Mouse (Mus musculus): ENCODE results near the gene Aff3. TPM values are rescaled to one million over a fixed set of nuclear protein-coding genes. Genes with fewer than 3 reads are reported as not detected.

Gene Aff3
- polyA plus RNA-seq, 1 experiment from 2014 or later = 8.5 TPM

DNA sequence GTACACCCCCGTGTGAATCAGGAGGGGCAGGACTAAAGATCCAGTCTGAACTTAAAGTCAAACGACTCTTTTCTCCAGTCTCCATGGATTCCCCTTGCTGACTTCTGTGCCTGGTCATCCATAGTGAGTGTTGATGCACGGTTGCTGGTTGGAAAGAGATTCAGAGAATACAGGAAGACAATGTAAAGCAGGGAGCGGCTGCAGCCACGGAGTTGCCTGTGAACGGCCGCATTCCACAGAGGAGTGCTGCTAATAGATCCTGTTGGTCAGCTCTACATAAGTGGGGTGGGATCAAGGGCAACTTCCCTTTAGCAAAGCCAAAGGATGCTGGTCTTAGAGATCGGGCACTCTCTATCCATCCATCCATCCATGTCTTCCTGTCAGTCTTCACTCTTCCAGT is 410.3 kb downstream of the Aff3 start:
- peaks cover 17% of the 10 kb centered on the region; the same call in 1 of the 2 replicates for H3K4me1 ChIP-seq (replicated peaks)
- no peak overlapping the region for H3K4me2 ChIP-seq (replicated peaks)
- no peak for ATAC-seq
- H3K9me3 ChIP-seq = no peaks in the 10 kb centered on the region
- no peaks in the 10 kb centered on the region for H3K36me3 ChIP-seq
- H3K27me3 ChIP-seq (replicated peaks) = no peaks in the 10 kb centered on the region
- 56% methylated on average over 8 of the region's 8 CpGs for WGBS
- no peak overlapping the region for H3K27ac ChIP-seq
- no peak overlapping the region for H3K9ac ChIP-seq
- no peak overlapping the region for H3K4me3 ChIP-seq (replicated peaks)

DNA sequence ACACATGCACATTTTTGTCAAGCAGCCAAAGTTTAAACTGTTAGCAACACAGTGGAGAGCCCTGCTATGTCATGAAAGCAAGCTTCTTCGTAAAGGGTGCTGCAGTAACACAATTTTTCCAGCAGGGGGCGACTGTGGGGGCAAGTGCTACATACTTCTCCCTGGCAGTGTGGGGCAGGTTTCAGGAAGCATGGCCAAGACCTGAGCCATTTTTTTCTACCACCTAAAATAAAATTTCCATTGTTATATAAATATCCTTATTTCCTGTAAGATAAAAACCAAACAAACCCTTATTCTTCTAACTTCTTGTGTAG is 412.0 kb downstream of the Aff3 start:
- peaks cover 17% of the 10 kb centered on the region; the same call in 1 of the 2 replicates for H3K4me1 ChIP-seq (replicated peaks)
- no peaks in the 10 kb centered on the region for H3K9me3 ChIP-seq
- H3K36me3 ChIP-seq = no peaks in the 10 kb centered on the region
- no peak; the same call in 1 of the 2 replicates for ATAC-seq
- H3K4me3 ChIP-seq (replicated peaks) = no peak overlapping the region
- no peaks in the 10 kb centered on the region for H3K27me3 ChIP-seq (replicated peaks)
- H3K4me2 ChIP-seq (replicated peaks) = no peak overlapping the region
- no peak overlapping the region for H3K27ac ChIP-seq
- whole genome bisulfite sequencing = 19% methylated on average over 2 of the region's 2 CpGs
- H3K9ac ChIP-seq = no peak overlapping the region

DNA sequence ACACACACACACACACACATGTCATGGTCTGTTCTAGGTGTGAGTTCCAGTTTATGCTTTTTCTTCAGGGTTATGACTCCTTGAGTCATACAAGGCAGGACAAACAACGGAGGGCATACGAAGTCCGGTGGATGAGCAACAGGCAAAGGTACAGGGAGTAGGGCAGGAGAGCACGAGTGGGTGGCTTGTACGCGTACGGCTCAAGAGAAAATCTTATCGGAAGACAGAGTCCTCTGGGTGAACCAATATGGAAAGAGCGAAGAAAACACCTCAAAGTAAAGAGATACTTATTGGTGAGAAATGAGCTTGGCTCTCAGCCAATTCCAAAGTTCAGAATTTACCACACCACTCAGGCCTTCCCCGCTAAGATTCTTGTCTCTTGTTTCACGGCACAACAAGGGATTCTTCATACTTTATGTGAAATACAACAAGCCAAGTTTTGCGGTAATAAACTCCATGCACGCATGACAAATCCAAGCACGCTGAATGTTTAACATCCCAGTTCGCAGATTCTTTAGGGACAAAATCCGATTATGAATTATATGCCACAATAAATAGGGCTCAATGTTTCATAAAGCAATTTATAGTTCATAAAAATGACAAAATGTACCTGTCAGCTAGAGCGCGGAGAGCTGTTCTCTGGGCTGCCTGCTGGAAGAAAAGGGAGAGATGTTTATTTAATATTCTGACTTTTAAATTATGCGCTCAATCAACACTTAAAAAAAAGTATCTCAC is 412.6 kb downstream of the Aff3 start:
- Histone ChIP-seq H3K4me1 (replicated peaks) (peaks cover 17% of the 10 kb centered on the region; the same call in 1 of the 2 replicates), H3K27me3 (replicated peaks) (no peaks in the 10 kb centered on the region), H3K9me3 (no peaks in the 10 kb centered on the region), H3K4me2 (replicated peaks) (no peak overlapping the region), H3K27ac (0 out of 2 replicates have a peak overlapping the region, but pooled peaks have one; percentile 17), H3K4me3 (replicated peaks) (no peak overlapping the region), H3K9ac (no peak overlapping the region), H3K36me3 (no peaks in the 10 kb centered on the region)
- peak; percentile 71 for ATAC-seq
- WGBS = 36% methylated on average over 19 of the region's 19 CpGs

DNA sequence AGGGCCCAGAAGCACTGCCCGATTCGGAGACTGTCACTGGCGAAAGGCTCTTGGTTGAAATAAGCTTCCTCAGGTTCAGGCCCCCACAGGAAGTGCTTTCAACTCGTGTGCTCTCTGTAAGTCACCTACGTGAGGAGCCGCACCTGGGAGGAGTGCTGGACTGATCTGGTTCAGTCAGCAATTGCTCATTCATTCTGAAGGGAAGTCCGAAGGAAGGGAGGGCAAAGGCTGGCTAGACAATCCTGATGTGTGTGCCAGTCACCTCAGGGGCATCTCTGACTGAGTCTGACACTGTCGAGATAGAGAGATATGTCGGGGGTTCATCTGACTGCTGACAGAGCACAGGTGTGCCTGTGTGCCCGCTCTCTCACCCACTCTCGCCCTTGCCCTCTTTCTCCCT is 413.3 kb downstream of the Aff3 start:
- WGBS = 85% methylated on average over 11 of the region's 11 CpGs
- Histone ChIP-seq H3K4me2 (replicated peaks) (no peak overlapping the region), H3K9me3 (no peaks in the 10 kb centered on the region), H3K4me3 (replicated peaks) (no peak overlapping the region), H3K9ac (no peak overlapping the region), H3K4me1 (replicated peaks) (peaks cover 17% of the 10 kb centered on the region; the same call in 1 of the 2 replicates), H3K27ac (0 out of 2 replicates have a peak overlapping the region, but pooled peaks have one; percentile 17), H3K27me3 (replicated peaks) (no peaks in the 10 kb centered on the region), H3K36me3 (no peaks in the 10 kb centered on the region)
- peak; percentile 24; the same call in 1 of the 2 replicates for ATAC-seq

DNA sequence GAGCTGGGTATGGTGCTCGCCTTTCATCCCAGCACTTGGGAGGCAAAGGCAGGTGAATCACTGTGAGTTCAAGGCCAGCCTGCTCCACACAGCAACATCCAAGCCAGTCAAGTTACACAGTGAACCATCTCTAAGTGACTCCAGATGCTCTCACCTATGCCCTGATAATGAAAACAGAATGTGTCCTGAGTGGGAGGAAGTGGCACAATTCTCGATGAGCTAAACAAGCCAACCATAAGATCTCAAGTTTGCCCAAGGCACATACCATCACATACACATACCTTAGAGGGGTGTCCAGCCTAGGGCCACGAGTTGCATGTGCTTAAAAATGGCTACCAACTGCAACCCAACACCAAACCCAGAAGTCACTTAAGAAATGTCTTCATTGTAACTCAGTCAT is 414.5 kb downstream of the Aff3 start:
- Histone ChIP-seq H3K4me1 (replicated peaks) (peaks cover 17% of the 10 kb centered on the region; the same call in 1 of the 2 replicates), H3K9me3 (no peaks in the 10 kb centered on the region)
- 85% methylated on average over 3 of the region's 3 CpGs for WGBS

DNA sequence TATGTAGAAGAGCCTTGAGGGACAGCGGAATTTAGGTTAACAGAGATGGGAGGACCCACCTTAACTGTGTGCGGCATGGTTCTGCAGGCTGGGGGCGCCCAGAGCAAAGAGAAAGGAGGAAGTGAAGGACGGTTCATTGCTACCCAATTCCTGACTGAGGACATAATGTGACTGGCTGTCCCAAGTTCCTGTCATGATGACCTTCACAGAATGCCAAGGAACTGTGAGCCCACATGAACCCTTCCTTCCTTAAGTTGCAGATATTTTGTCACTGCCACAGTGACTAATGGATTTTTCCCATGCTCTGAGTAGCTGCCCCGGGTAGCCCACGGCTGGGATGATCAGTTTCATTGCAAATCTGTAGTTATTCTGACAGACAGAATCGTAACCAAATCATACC is 415.2 kb downstream of the Aff3 start:
- no peak overlapping the region for H3K4me3 ChIP-seq (replicated peaks)
- H3K27me3 ChIP-seq (replicated peaks) = no peaks in the 10 kb centered on the region
- peaks cover 17% of the 10 kb centered on the region; the same call in 1 of the 2 replicates for H3K4me1 ChIP-seq (replicated peaks)
- no peak overlapping the region for H3K4me2 ChIP-seq (replicated peaks)
- H3K9ac ChIP-seq = no peak overlapping the region
- WGBS = 89% methylated on average over 7 of the region's 7 CpGs
- H3K36me3 ChIP-seq = no peaks in the 10 kb centered on the region
- H3K9me3 ChIP-seq = no peaks in the 10 kb centered on the region
- ATAC-seq = no peak
- H3K27ac ChIP-seq = no peak overlapping the region

More for the DNA sequence above, 414.5 kb downstream of the Aff3 start:
- no peaks in the 10 kb centered on the region for H3K27me3 ChIP-seq (replicated peaks)
- H3K9ac ChIP-seq = no peak overlapping the region
- ATAC-seq = no peak
- no peak overlapping the region for H3K4me3 ChIP-seq (replicated peaks)
- H3K36me3 ChIP-seq = no peaks in the 10 kb centered on the region
- no peak overlapping the region for H3K4me2 ChIP-seq (replicated peaks)
- H3K27ac ChIP-seq = no peak overlapping the region

DNA sequence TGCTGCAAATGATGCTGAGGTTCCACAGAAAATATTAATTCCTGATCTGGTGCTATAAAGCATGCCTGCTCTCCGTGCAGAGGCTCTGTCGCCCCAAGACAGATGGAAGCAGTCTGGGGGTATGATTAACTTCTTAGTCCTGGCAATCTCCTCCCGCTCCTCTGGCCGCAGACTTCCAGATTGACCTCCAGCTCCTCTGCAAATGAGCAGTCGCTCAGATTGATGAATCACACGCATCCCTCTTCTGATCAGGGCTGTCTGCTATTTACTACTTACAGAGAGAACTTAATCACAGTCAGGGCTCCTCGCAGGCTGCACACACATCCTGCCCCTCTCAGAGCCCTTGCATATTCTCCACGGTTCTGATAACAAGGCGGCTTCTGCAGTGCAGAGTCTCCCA is 416.7 kb downstream of the Aff3 start:
- peaks cover 16% of the 10 kb centered on the region; the same call in 1 of the 2 replicates for H3K4me1 ChIP-seq (replicated peaks)
- H3K27me3 ChIP-seq (replicated peaks) = no peaks in the 10 kb centered on the region
- no peak overlapping the region for H3K4me2 ChIP-seq (replicated peaks)
- ATAC-seq = 0 out of 2 replicates have a peak, but pooled peaks have one; percentile 36
- no peak overlapping the region for H3K27ac ChIP-seq
- H3K4me3 ChIP-seq (replicated peaks) = no peak overlapping the region
- H3K9ac ChIP-seq = no peak overlapping the region
- H3K36me3 ChIP-seq = no peaks in the 10 kb centered on the region
- WGBS = 27% methylated on average over 9 of the region's 9 CpGs
- no peaks in the 10 kb centered on the region for H3K9me3 ChIP-seq

DNA sequence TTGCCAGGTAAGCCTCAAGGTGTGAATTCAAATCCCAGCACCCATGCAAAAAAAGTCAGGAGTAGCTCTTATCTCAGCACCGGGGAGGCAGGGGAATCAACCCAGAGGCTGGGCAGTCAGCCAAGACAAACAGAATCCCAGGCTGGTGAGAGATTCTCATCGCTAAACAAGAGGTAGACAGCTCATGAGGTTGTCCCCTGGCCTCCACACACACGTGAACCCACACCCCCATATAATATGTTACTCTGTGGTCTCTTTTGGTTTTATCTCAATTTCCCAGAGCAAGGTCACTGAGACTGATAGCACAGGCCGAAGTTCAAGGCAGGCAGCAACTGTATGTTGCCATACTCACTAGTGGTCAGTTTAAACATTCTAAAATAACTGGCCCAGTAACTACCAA is 422.2 kb downstream of the Aff3 start:
- no peak overlapping the region for H3K4me2 ChIP-seq (replicated peaks)
- WGBS = 20% methylated on average over 4 of the region's 4 CpGs
- H3K27me3 ChIP-seq (replicated peaks) = no peaks in the 10 kb centered on the region
- H3K27ac ChIP-seq = no peak overlapping the region
- peaks cover 7% of the 10 kb centered on the region for H3K4me1 ChIP-seq (replicated peaks)
- no peak overlapping the region for H3K9ac ChIP-seq
- H3K36me3 ChIP-seq = no peaks in the 10 kb centered on the region
- H3K9me3 ChIP-seq = no peaks in the 10 kb centered on the region
- ATAC-seq = peak; percentile 93
- H3K4me3 ChIP-seq (replicated peaks) = no peak overlapping the region

DNA sequence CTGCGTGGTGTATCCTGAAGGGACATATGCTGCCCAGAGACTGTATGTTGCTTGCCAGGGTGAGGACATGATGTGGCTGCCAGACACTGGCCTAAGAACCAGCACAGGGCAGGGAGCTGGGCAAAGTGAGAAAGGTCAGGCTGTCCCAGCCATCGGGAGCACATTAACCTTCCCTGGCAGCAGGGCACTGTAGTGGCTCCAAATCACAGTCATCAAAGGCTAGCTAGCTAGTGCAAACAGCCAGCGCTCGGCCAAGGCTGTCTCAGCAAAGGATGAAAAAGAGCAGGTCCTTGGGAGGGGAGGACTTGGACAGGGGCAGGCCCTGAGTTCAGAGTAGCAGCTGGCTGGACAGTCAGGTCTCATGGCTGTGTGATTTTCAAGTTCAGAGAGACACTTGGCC is 423.0 kb downstream of the Aff3 start:
- ATAC-seq = peak; percentile 9
- H3K27me3 ChIP-seq (replicated peaks) = no peaks in the 10 kb centered on the region
- peaks cover 7% of the 10 kb centered on the region for H3K4me1 ChIP-seq (replicated peaks)
- no peak overlapping the region for H3K27ac ChIP-seq
- no peaks in the 10 kb centered on the region for H3K36me3 ChIP-seq
- no peak overlapping the region for H3K4me3 ChIP-seq (replicated peaks)
- WGBS = 54% methylated on average over 4 of the region's 4 CpGs
- H3K4me2 ChIP-seq (replicated peaks) = no peak overlapping the region
- H3K9me3 ChIP-seq = no peaks in the 10 kb centered on the region
- H3K9ac ChIP-seq = no peak overlapping the region

DNA sequence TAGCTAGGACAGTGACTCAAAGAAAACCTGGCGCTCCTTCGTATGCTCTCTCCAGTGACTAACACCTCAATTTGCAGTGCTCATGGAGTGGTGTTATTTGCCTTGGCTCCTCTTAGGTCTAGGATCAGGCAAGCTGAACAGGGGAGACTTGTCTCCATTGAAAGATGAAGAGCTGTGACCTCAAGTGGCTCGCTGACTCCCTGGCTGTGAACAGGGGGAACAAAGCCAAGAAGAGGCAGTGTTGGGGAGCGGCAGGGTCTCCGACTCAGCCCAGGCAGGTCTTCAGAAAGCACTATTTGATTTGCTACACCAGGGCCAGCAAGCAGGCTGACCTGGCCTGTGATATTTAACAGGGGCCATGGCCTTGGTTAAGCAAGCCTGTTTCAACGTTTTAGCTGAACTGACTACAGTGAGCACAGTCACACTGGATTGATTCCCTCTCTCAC is 423.5 kb downstream of the Aff3 start:
- Histone ChIP-seq H3K9ac (no peak overlapping the region), H3K27ac (no peak overlapping the region), H3K9me3 (no peaks in the 10 kb centered on the region), H3K4me1 (replicated peaks) (peaks cover 7% of the 10 kb centered on the region), H3K27me3 (replicated peaks) (no peaks in the 10 kb centered on the region), H3K36me3 (no peaks in the 10 kb centered on the region), H3K4me3 (replicated peaks) (no peak overlapping the region), H3K4me2 (replicated peaks) (no peak overlapping the region)
- 78% methylated on average over 6 of the region's 6 CpGs for WGBS
- ATAC-seq = no peak

DNA sequence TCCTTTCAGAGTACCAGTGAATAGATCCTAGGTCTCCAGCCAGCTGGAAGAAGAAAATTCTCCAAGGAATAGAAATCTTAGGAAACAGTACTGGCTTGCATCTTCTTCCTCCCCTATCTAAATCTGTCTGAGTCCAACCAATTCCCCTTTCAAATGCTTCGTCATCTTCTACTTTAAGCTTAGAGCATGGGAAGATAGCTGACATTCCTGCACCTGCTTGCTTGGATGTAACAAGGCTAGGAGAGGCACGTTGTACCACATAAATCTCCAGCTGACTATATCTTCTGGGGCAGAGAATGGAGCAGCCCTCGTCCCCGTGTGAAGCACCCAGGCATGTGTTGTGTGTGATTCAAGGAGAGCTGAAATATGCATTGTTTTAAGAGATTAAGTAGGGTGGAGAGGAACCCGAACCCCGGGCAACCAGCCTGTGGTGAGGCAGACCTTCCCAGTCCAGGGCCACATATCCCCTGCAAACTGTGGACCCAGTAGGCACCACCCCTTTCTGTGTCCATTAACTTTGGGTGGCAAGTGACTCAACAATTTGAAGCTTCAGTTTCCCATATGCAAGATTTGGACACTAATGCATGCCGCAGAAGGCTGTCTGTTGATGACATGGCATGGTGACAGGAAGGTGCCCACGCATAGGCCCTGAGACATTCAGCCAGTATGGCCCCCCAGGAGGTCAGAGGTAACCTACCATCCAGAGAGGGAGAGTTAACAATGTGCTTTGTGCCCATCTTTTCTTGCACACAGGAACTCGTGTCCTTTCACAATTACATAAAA is 424.1 kb downstream of the Aff3 start:
- Histone ChIP-seq H3K4me2 (replicated peaks) (no peak overlapping the region), H3K4me3 (replicated peaks) (no peak overlapping the region), H3K4me1 (replicated peaks) (peaks cover 7% of the 10 kb centered on the region), H3K36me3 (no peaks in the 10 kb centered on the region), H3K27me3 (replicated peaks) (no peaks in the 10 kb centered on the region), H3K9ac (no peak overlapping the region), H3K27ac (no peak overlapping the region), H3K9me3 (no peaks in the 10 kb centered on the region)
- no peak for ATAC-seq
- 81% methylated on average over 9 of the region's 9 CpGs for WGBS

DNA sequence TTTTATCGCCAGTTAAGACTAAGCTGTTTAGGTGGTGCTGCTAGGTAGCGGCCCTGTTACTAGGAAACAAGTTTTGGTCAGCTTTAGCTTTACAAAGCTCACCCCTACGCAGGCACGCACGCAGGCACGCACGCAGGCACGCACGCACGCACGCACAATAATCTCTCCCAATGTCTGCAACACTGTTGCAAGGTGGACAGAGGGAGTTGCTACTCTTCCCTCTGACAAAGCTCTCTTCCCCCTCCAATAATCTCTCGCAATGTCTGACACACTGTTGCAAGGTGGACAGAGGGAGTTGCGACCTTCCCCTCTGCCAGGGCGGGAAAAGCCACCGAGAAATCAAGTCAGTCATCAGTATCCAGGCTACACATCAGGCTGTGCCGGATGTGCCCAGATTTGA is 425.2 kb downstream of the Aff3 start:
- no peak overlapping the region for H3K4me3 ChIP-seq (replicated peaks)
- no peak overlapping the region for H3K4me2 ChIP-seq (replicated peaks)
- H3K4me1 ChIP-seq (replicated peaks) = peaks cover 7% of the 10 kb centered on the region
- no peaks in the 10 kb centered on the region for H3K27me3 ChIP-seq (replicated peaks)
- no peak overlapping the region for H3K27ac ChIP-seq
- ATAC-seq = no peak
- H3K9me3 ChIP-seq = no peaks in the 10 kb centered on the region
- H3K36me3 ChIP-seq = no peaks in the 10 kb centered on the region
- H3K9ac ChIP-seq = no peak overlapping the region
- 93% methylated on average over 16 of the region's 16 CpGs for WGBS

Measured in intestine, embryonic 15.5 days (tissue).